Mouse (Mus musculus) hindbrain, postnatal 0 days (tissue): ENCODE data around the gene Mx1. TPM values are rescaled to one million over a fixed set of nuclear protein-coding genes. Genes with fewer than 3 reads are reported as not detected.

ENCODE experiments used
- ATAC-seq: fragments of 200-750 bp; cut with Nextera tagmentation; 2 replicates; pipeline ENCODE4 v1.8.0; 2017; ENCODE audit warnings: mild to moderate bottlenecking, moderate TSS enrichment, moderate library complexity
- DNase-seq: peaks from one replicate; pipeline ENCODE4 v3.0.0-alpha.2; 2015; ENCODE audit warnings: low spot score
- H3K27ac ChIP-seq: fragments of 300-500 bp; sonication (generic); 2 replicates; pipeline ENCODE4 v1.5.1; 2014; ENCODE audit warnings: mild to moderate bottlenecking
- H3K27me3 ChIP-seq: fragments of 300-500 bp; sonication (generic); 2 replicates; pipeline ENCODE4 v1.6.1; 2014; ENCODE audit warnings: low read length, mixed read lengths; ENCODE audit not compliant: insufficient read depth
- H3K36me3 ChIP-seq: fragments of 300-500 bp; sonication (generic); 2 replicates; pipeline ENCODE4 v1.6.1; 2014; ENCODE audit warnings: low read length, mixed read lengths; ENCODE audit not compliant: insufficient read depth
- H3K4me1 ChIP-seq: fragments of 300-500 bp; sonication (generic); 2 replicates; pipeline ENCODE4 v1.6.1; 2014; ENCODE audit warnings: antibody characterized with exemption, low read length, mixed read lengths; ENCODE audit not compliant: insufficient read depth
- H3K4me2 ChIP-seq: fragments of 300-500 bp; sonication (generic); 2 replicates; pipeline ENCODE4 v1.6.1; 2014; ENCODE audit warnings: low read depth, mild to moderate bottlenecking, low read length, moderate library complexity, mixed read lengths
- H3K4me3 ChIP-seq: fragments of 300-500 bp; sonication (generic); 2 replicates; pipeline ENCODE4 v1.5.1; 2014; ENCODE audit warnings: low read length
- H3K9ac ChIP-seq: fragments of 300-500 bp; sonication (generic); replicated peaks from 2 replicates; pipeline ENCODE4 v1.6.1; 2014; ENCODE audit warnings: mild to moderate bottlenecking, low read length, moderate library complexity, mixed read lengths
- H3K9me3 ChIP-seq: fragments of 300-500 bp; sonication (generic); 2 replicates; pipeline ENCODE4 v1.6.1; 2016; ENCODE audit warnings: low read length, mixed read lengths
- CTCF ChIP-seq: IDR thresholded peaks from 2 replicates; pipeline ENCODE4 v1.5.1; 2016; ENCODE audit warnings: antibody characterized with exemption, control low read depth, low read depth
- WGBS: fragments of 180-500 bp; shearing (Covaris S2); extraction: QIAGEN DNeasy Blood & Tissue Kit; methylation state at CpG from one replicate; pipeline ENCODE4 v1.1.7; 2014; 5-methylcytosine and 5-hydroxymethylcytosine counted together
- polyA plus RNA-seq: library from polyadenylated mRNA; unstranded; fragments of >200 nt; fragmentation: Nextera tagmentation; extraction: Ambion mirVana; gene quantifications from 2 replicates; pipeline ENCODE4 v1.2.1, GENCODE M21; 2015
- total RNA-seq: library from RNA; depleted of rRNA; stranded (reverse); fragments of >200 nt; gene quantifications from 2 replicates; pipeline ENCODE4 v1.2.3, GENCODE M21; 2014

Gene Mx1
- total and polyA plus RNA-seq, 2 experiments from 2014 or later, result 0.21 to 0.42 TPM

GRCm38 (mm10) chr16:97500901-97501300, 38.2 kb upstream of the Mx1 start:
- no peak for DNase-seq
- no peak for TF ChIP-seq CTCF
- Histone ChIP-seq H3K4me1 (no peaks in the 10 kb centered on the region), H3K4me2 (no peak overlapping the region), H3K36me3 (no peaks in the 10 kb centered on the region), H3K27me3 (no peaks in the 10 kb centered on the region), H3K9me3 (no peaks in the 10 kb centered on the region), H3K9ac (no peak overlapping the region), H3K4me3 (no peak overlapping the region), H3K27ac (no peak overlapping the region)
- WGBS, result 95% methylated on average over 7 of the region's 7 CpGs
- no peak for ATAC-seq

DNA sequence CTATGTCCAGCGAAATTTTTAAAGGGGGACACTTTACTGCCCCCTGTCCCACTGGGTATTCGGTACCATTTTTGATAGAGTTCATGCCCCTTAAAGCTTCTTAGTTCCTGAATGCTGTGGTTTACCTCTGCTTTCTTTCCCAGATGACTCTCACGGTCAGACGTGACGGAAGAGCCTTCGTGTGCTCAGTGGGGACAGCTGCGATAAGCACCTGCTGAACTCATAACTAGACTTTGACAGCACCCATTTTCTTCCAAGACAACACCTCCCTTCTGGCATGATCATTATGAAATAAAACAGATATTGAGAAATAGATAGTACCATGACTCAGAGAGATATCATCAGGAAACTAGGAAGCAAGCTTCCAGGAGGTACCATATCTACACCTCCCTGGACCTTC, 36.7 kb upstream of the Mx1 start:
- Histone ChIP-seq H3K9me3 (no peaks in the 10 kb centered on the region), H3K9ac (no peak overlapping the region), H3K4me2 (no peak overlapping the region), H3K36me3 (no peaks in the 10 kb centered on the region), H3K4me3 (no peak overlapping the region), H3K27ac (no peak overlapping the region), H3K27me3 (no peaks in the 10 kb centered on the region), H3K4me1 (no peaks in the 10 kb centered on the region)
- TF ChIP-seq CTCF, result no peak
- 93% methylated on average over 7 of the region's 7 CpGs for WGBS
- no peak for DNase-seq
- no peak for ATAC-seq

GRCm38 (mm10) chr16:97498139-97498538, 35.4 kb upstream of the Mx1 start:
- TF ChIP-seq CTCF, result no peak
- Histone ChIP-seq H3K4me3 (no peak overlapping the region), H3K27me3 (no peaks in the 10 kb centered on the region), H3K4me1 (no peaks in the 10 kb centered on the region), H3K36me3 (no peaks in the 10 kb centered on the region), H3K9ac (no peak overlapping the region), H3K9me3 (no peaks in the 10 kb centered on the region), H3K27ac (no peak overlapping the region), H3K4me2 (no peak overlapping the region)
- DNase-seq, result no peak
- ATAC-seq, result no peak
- WGBS, result 92% methylated on average over 3 of the region's 3 CpGs

DNA sequence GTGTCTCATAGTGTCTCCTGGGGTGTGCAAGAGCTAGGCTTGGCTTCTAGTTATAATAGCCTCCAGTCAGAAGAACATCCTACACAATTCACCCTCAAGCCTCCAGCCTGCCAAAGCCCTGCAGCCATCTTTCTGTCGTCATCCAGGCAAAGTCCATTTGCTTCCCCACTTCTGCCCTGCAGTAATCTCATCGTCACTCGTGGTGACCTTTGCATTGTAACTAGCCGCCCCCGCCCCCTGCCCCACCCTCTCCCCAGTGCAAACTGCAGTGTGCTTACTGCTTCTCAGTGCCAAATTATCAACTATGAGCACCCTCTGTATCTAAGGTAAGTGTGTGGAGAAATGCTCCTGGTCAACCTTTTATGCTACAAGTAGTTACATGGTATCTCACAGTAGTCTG, 35.0 kb upstream of the Mx1 start:
- Histone ChIP-seq H3K4me3 (no peak overlapping the region), H3K27ac (no peak overlapping the region), H3K36me3 (no peaks in the 10 kb centered on the region), H3K27me3 (no peaks in the 10 kb centered on the region), H3K9me3 (no peaks in the 10 kb centered on the region), H3K9ac (no peak overlapping the region), H3K4me1 (no peaks in the 10 kb centered on the region), H3K4me2 (no peak overlapping the region)
- TF ChIP-seq CTCF, result no peak
- WGBS, result 61% methylated on average over 5 of the region's 5 CpGs
- DNase-seq (no peak), ATAC-seq (no peak)

- no peak for ATAC-seq
- no peak for DNase-seq
- Histone ChIP-seq H3K4me2 (no peak overlapping the region), H3K27ac (no peak overlapping the region), H3K36me3 (no peaks in the 10 kb centered on the region), H3K9me3 (no peaks in the 10 kb centered on the region), H3K4me1 (no peaks in the 10 kb centered on the region), H3K27me3 (no peaks in the 10 kb centered on the region), H3K4me3 (no peak overlapping the region), H3K9ac (no peak overlapping the region)
- WGBS, result 40% methylated on average over 3 of the region's 3 CpGs
- no peak for TF ChIP-seq CTCF
Observed at GRCm38 (mm10) chr16:97496026-97496425, 33.3 kb upstream of the Mx1 start.

DNA sequence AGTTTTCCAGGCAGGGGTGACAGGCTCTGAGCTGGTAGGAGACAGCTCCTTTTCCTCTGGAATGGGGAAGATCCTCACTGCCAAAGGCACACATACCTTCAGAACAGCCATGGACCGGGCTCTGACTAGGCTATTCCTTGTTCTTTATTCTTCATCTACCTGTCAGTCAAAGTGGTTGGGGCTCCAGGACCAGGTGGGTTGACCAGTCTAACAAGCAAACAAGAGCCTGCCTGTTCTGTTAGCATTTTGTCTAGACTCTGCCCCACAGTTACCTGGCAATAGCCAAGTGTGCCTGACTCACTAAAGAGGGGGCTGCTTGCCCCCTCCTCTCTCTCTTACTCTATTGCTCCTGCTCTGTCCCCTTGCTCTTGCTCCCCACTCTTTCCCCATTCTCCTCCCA, 29.7 kb upstream of the Mx1 start:
- H3K9ac ChIP-seq, result no peak overlapping the region
- no peaks in the 10 kb centered on the region for H3K4me1 ChIP-seq
- no peaks in the 10 kb centered on the region for H3K27me3 ChIP-seq
- no peak for DNase-seq
- no peak overlapping the region for H3K4me2 ChIP-seq
- H3K27ac ChIP-seq, result no peak overlapping the region
- H3K9me3 ChIP-seq, result no peaks in the 10 kb centered on the region
- TF ChIP-seq CTCF, result no peak
- 86% methylated on average over 1 of the region's 1 CpGs for WGBS
- no peak overlapping the region for H3K4me3 ChIP-seq
- no peaks in the 10 kb centered on the region for H3K36me3 ChIP-seq
- no peak for ATAC-seq

GRCm38 (mm10) chr16:97478655-97479054, 15.9 kb upstream of the Mx1 start:
- TF ChIP-seq CTCF, result no peak
- H3K9ac ChIP-seq, result no peak overlapping the region
- no peak for DNase-seq
- no peaks in the 10 kb centered on the region for H3K9me3 ChIP-seq
- H3K27me3 ChIP-seq, result no peaks in the 10 kb centered on the region
- ATAC-seq, result no peak
- no peak overlapping the region for H3K4me2 ChIP-seq
- no peaks in the 10 kb centered on the region for H3K4me1 ChIP-seq
- WGBS, result 85% methylated on average over 2 of the region's 2 CpGs
- no peak overlapping the region for H3K4me3 ChIP-seq
- no peak overlapping the region for H3K27ac ChIP-seq
- H3K36me3 ChIP-seq, result no peaks in the 10 kb centered on the region
